Comparison of ENCODE assay signal across 8 mouse cellular contexts in genomic region chr7:98573231-98573781, GRCm38 (mm10).
A peak's percentile ranks its signal among the peaks of the same experiment; 100 is the strongest.
DNase-seq lines count a peak whose midpoint lies in the region; ATAC-seq lines count a peak whose summit lies in the region.

No protein-coding gene starts in this region.

- WGBS in midbrain, embryonic 13.5 days = 52% methylated on average over 10 of the region's 10 CpGs
- 64% methylated on average over 10 of the region's 10 CpGs for WGBS in midbrain, embryonic 14.5 days
- WGBS in kidney, embryonic 16.5 days = 23% methylated on average over 10 of the region's 10 CpGs
- WGBS in liver, embryonic 11.5 days = 39% methylated on average over 10 of the region's 10 CpGs

- H3K4me1 ChIP-seq in midbrain, embryonic 13.5 days (replicated peaks) = 0 out of 2 replicates have a peak, but pooled peaks cover 4% of the 10 kb centered on the region
- no peaks in the 10 kb centered on the region for H3K4me1 ChIP-seq in midbrain, embryonic 14.5 days (ENCODE audit: control insufficient read depth, insufficient read depth, low read length)
- peaks cover 43% of the 10 kb centered on the region for H3K4me1 ChIP-seq in kidney, embryonic 16.5 days (ENCODE audit: insufficient read depth, low read length)
- H3K4me1 ChIP-seq in liver, embryonic 11.5 days (replicated peaks; ENCODE audit: control insufficient read depth, insufficient read depth, low read length) = peaks cover 9% of the 10 kb centered on the region

- H3K9ac ChIP-seq in midbrain, embryonic 13.5 days (replicated peaks) = no peak overlapping the region
- no peak overlapping the region for H3K9ac ChIP-seq in midbrain, embryonic 14.5 days (replicated peaks; ENCODE audit: low read length)
- H3K9ac ChIP-seq in kidney, embryonic 16.5 days (replicated peaks; ENCODE audit: low read length) = 0 out of 2 replicates have a peak overlapping the region, but pooled peaks have one; percentile 26
- no peak overlapping the region for H3K9ac ChIP-seq in liver, embryonic 11.5 days (ENCODE audit: low read depth, low read length)

- no peak overlapping the region for H3K4me3 ChIP-seq in midbrain, embryonic 13.5 days (replicated peaks)
- no peak overlapping the region for H3K4me3 ChIP-seq in midbrain, embryonic 14.5 days (replicated peaks; ENCODE audit: low read depth, low read length)
- H3K4me3 ChIP-seq in kidney, embryonic 16.5 days (ENCODE audit: low read length) = no peak overlapping the region
- H3K4me3 ChIP-seq in liver, embryonic 11.5 days (ENCODE audit: low read depth, low read length) = no peak overlapping the region

- no peak for DNase-seq in midbrain, embryonic 14.5 days
- peak; percentile 25 to 35 for DNase-seq in frontal cortex, postnatal 14 days (ENCODE audit: low spot score in 2 of 2)
- no peak for DNase-seq in liver, embryonic 11.5 days (ENCODE audit: low spot score)
- peak; percentile 50 for DNase-seq in retina, postnatal 1 day
- no peak for DNase-seq in ovary, adult 18-20 months (ENCODE audit: low spot score)
- DNase-seq in urinary bladder, adult 18-20 months (ENCODE audit: low spot score in 2 of 2) = no peak

- H3K27ac ChIP-seq in midbrain, embryonic 13.5 days = no peak overlapping the region
- no peak overlapping the region for H3K27ac ChIP-seq in midbrain, embryonic 14.5 days (replicated peaks; ENCODE audit: low read depth, low read length)
- H3K27ac ChIP-seq in kidney, embryonic 16.5 days (ENCODE audit: low read length) = peak overlapping the region; percentile 97
- H3K27ac ChIP-seq in liver, embryonic 11.5 days (ENCODE audit: low read depth, low read length) = peak overlapping the region; percentile 54; the same call in 1 of the 2 replicates

- no peaks in the 10 kb centered on the region for H3K27me3 ChIP-seq in midbrain, embryonic 13.5 days
- H3K27me3 ChIP-seq in midbrain, embryonic 14.5 days (ENCODE audit: control insufficient read depth, insufficient read depth, low read length) = no peaks in the 10 kb centered on the region
- H3K27me3 ChIP-seq in kidney, embryonic 16.5 days (ENCODE audit: insufficient read depth, low read length) = no peaks in the 10 kb centered on the region
- no peaks in the 10 kb centered on the region for H3K27me3 ChIP-seq in liver, embryonic 11.5 days (replicated peaks; ENCODE audit: control insufficient read depth, insufficient read depth, low read length)

- no peaks in the 10 kb centered on the region for H3K36me3 ChIP-seq in midbrain, embryonic 13.5 days
- H3K36me3 ChIP-seq in midbrain, embryonic 14.5 days (ENCODE audit: control insufficient read depth, insufficient read depth, low read length) = no peaks in the 10 kb centered on the region
- no peaks in the 10 kb centered on the region for H3K36me3 ChIP-seq in kidney, embryonic 16.5 days (ENCODE audit: insufficient read depth, low read length)
- H3K36me3 ChIP-seq in liver, embryonic 11.5 days (ENCODE audit: control insufficient read depth, insufficient read depth, low read length) = no peaks in the 10 kb centered on the region

- 0 out of 2 replicates have a peak, but pooled peaks have one; percentile 37 for ATAC-seq in midbrain, embryonic 13.5 days
- ATAC-seq in midbrain, embryonic 14.5 days (ENCODE audit: low FRiP score, low TSS enrichment) = no peak
- peak; percentile 90 for ATAC-seq in kidney, embryonic 16.5 days (ENCODE audit: low FRiP score, low TSS enrichment)
- peak; percentile 52; the same call in 1 of the 2 replicates for ATAC-seq in liver, embryonic 11.5 days (replicated peaks; ENCODE audit: low FRiP score)

- H3K4me2 ChIP-seq in midbrain, embryonic 13.5 days (replicated peaks) = no peak overlapping the region
- no peak overlapping the region for H3K4me2 ChIP-seq in midbrain, embryonic 14.5 days (ENCODE audit: low read length)
- no peak overlapping the region for H3K4me2 ChIP-seq in kidney, embryonic 16.5 days (replicated peaks; ENCODE audit: low read depth, low read length)
- H3K4me2 ChIP-seq in liver, embryonic 11.5 days = no peak overlapping the region

- H3K9me3 ChIP-seq in midbrain, embryonic 13.5 days = no peaks in the 10 kb centered on the region
- H3K9me3 ChIP-seq in midbrain, embryonic 14.5 days (ENCODE audit: control insufficient read depth, low read length) = no peaks in the 10 kb centered on the region
- no peaks in the 10 kb centered on the region for H3K9me3 ChIP-seq in kidney, embryonic 16.5 days (ENCODE audit: low read length)
- H3K9me3 ChIP-seq in liver, embryonic 11.5 days (ENCODE audit: control insufficient read depth, low read length) = no peaks in the 10 kb centered on the region

Comparison
In these comparisons a context has a peak if more than half of its experiments do, and no peak if none do; other contexts are left out.
1. H3K27ac ChIP-seq: peak in kidney, embryonic 16.5 days (single experiment) and liver, embryonic 11.5 days (single experiment); none in midbrain, embryonic 13.5 days (single experiment) and midbrain, embryonic 14.5 days (single experiment).
2. DNase-seq: peak in frontal cortex, postnatal 14 days (2 of 2) and retina, postnatal 1 day (single experiment); none in midbrain, embryonic 14.5 days (single experiment), liver, embryonic 11.5 days (single experiment), ovary, adult 18-20 months (single experiment) and urinary bladder, adult 18-20 months (0 of 2).